Mouse (Mus musculus) common myeloid progenitor, adult 5-6 weeks (primary cell): ENCODE data around the gene Dot1l. TPM values are rescaled to one million over a fixed set of nuclear protein-coding genes. Genes with fewer than 3 reads are reported as not detected.

Source experiments
- ATAC-seq: replicated peaks from 2 replicates; pipeline ENCODE4 v1.8.0; 2016; ENCODE audit warnings: low read depth, mild to moderate bottlenecking, moderate TSS enrichment, inconsistent platforms; ENCODE audit not compliant: poor library complexity, severe bottlenecking
- total RNA-seq: library from RNA; stranded (forward); fragments of 200-1000, 187-1606 nt; gene quantifications from 2 replicates; pipeline ENCODE4 v1.2.3, GENCODE M21; 2017

The Dot1l gene
- total RNA-seq, 1 experiment from 2014 or later, result 19.5 TPM

GRCm38 (mm10) chr10:80756967-80757366 is 2.0 kb downstream of the Dot1l start:
- ATAC-seq, result no peak

DNA sequence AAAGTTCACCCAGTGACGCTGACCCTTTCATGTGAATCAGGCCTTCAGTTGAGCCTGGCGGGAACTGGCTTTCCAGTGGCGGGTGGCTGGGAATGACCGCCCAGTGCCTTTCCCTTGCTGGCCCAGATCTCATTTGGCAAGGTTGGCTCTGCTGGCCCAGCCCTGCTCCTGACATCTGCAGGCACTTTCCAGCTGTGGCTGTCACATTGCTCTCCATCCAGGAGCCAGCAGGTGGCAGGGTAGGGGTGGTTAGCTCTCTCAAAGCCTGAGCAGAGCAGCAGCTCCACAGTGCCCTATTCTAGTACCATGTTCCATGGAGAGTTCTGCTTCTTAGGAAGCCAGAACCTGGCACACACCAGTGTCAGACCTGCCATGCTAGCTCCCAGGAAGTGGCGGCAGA is 2.7 kb downstream of the Dot1l start:
- peak; percentile 75 for ATAC-seq

GRCm38 (mm10) chr10:80758651-80759050 is 3.6 kb downstream of the Dot1l start:
- no peak for ATAC-seq

- ATAC-seq, result no peak
Observed at GRCm38 (mm10) chr10:80760596-80761524, 5.9 kb downstream of the Dot1l start.

DNA sequence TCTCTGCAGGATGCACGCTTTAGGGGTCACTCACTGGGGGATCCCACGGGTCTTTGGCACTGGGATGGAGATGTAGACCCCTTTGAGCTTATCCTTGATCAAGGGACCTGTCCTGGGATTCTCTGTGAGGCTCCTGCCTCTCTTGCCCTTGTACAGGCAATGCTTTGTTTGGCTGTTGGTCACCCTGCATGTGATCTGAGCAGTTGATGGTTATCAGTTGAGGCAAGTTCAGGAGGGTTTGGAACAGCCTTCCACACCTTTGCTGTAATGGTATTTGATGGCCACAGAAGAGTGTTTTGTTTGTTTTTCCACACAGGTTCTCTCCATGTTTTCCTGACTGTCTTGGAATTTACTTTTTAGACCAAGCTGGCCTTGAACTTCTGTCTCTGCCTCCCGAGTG is 6.8 kb downstream of the Dot1l start:
- ATAC-seq, result no peak

DNA sequence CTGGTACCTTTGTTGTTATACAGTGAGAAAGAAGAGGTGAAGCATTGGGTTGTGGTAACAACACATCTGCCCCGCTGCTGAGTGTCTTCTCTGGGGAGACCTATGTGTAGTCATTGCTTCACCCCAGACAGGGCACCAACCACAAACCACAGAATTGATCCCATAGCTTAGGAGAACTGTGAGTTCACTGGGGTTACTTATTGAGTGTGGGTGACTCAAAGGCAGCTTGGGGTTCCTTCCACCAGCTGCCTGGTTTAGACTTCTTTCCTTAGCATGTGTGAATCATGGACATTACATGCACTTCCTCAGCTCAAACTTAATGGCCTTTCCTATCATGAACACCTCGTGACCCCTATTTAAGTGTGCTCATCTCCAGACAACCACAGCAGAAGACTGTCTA is 8.5 kb downstream of the Dot1l start:
- ATAC-seq, result peak; percentile 87

DNA sequence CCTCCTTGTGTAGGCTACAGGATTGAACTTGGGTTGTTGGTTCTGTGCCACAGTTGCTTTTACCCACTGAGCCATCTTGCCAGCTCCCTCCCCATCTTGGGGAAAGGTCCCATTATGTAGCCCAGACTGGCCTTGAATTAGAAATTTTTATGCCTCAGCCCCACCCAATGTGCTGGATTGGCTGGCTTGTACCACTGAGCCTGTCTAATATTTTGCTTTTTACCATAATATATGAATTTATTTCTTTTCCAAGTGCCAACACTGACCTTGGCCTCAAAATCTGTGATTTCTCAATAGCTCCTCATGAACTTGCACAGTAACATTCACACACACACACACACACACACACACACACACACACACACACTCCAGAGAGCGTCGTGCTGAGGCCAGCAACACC is 10.7 kb downstream of the Dot1l start:
- ATAC-seq, result no peak

- ATAC-seq, result no peak
Observed at GRCm38 (mm10) chr10:80766161-80766815, 11.3 kb downstream of the Dot1l start.

GRCm38 (mm10) chr10:80768365-80768764 is 13.4 kb downstream of the Dot1l start:
- no peak for ATAC-seq

GRCm38 (mm10) chr10:80773816-80774215 is 18.8 kb downstream of the Dot1l start:
- 0 out of 2 replicates have a peak, but pooled peaks have one; percentile 6 for ATAC-seq

DNA sequence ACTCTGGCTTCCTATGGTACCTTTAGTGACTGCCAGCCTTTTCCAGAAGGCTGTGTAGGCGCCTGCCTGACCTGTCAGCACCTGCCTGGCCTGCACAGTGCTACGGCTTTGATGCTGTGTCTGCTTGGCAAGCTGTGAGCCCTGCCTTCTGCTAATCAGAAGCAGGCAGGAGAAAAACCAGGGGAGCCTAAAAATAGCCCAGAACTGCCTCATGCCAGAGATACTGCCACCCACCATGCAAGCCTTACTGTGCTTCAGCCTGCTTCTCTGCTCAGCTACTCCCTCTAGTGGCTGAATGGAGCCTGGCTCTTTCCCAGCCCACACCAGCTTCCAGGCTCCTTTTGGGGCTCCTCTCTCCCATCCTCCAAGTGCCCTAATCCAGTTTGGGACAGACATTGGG is 19.5 kb downstream of the Dot1l start:
- peak; percentile 94 for ATAC-seq

- no peak for ATAC-seq
Observed at GRCm38 (mm10) chr10:80774981-80775380, 20.0 kb downstream of the Dot1l start.

GRCm38 (mm10) chr10:80775731-80776130 is 20.7 kb downstream of the Dot1l start:
- no peak for ATAC-seq

DNA sequence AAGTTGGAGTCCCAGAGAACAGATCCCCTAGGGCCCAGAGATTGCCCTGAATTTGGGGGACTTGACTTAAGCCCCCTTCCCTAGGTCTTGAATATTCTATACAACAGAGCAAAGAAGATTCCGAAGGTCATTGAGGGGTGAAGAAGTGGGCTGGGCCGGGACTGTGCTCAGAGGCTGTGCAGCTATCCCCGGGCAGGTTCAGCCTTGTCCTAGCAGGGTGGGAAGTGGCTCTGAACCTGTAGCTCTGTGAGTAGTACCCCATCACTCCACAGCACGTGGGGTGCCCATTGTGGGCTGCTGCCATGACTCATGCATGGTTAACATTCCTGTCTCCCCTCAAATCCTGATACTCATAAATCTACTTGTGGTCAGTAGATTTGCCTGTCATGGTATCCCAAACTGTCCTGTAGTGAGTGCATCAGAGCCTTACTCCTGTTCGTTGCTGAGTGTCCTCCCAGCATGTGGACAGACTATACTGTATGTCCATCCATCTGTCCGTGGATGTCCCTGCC is 21.4 kb downstream of the Dot1l start:
- no peak for ATAC-seq

DNA sequence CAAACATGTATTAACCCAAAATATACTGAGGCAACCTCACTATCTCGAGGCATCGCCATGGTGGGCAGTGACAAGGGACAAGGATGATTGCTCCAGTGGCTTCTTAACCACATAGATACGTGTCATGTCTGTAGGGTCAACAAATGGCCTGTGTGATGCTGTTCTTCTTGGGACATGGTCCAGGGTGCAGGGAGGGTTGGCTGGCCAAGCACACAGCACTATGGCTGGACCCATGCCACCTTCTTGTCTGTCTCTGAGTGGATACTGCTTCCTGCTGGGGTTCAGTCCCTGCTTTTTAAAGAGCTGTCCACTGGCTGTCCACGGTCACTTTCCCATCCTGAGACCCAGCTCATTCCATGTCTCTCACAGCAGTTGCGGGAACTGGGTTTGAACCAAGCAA is 22.1 kb downstream of the Dot1l start:
- no peak for ATAC-seq

- ATAC-seq, result no peak
Observed at GRCm38 (mm10) chr10:80779565-80779964, 24.6 kb downstream of the Dot1l start.

GRCm38 (mm10) chr10:80784302-80784701 is 29.3 kb downstream of the Dot1l start:
- ATAC-seq, result no peak

- ATAC-seq, result no peak
Observed at GRCm38 (mm10) chr10:80784871-80785270, 29.9 kb downstream of the Dot1l start.

- ATAC-seq, result no peak
Observed at GRCm38 (mm10) chr10:80785963-80786362, 31.0 kb downstream of the Dot1l start.

DNA sequence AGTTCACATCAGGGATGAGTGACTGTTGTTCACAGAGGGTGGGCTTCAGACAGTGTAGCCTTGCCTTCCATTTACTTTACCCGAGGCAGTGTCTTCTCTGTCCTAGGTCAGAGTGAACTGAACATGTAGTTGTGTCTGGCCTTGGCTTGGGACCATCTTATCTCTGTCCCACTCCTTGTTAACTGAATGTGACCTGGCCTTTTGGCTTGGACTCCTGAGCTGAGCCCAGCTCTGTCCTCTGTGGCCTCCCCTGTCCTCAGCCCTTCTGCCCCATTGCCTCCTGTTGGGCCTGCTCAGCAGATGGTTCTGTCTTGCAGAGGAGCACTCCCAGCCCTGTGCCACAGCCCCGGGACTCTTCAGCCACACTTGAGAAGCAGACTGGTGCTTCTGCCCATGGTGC is 32.5 kb downstream of the Dot1l start:
- ATAC-seq, result no peak

DNA sequence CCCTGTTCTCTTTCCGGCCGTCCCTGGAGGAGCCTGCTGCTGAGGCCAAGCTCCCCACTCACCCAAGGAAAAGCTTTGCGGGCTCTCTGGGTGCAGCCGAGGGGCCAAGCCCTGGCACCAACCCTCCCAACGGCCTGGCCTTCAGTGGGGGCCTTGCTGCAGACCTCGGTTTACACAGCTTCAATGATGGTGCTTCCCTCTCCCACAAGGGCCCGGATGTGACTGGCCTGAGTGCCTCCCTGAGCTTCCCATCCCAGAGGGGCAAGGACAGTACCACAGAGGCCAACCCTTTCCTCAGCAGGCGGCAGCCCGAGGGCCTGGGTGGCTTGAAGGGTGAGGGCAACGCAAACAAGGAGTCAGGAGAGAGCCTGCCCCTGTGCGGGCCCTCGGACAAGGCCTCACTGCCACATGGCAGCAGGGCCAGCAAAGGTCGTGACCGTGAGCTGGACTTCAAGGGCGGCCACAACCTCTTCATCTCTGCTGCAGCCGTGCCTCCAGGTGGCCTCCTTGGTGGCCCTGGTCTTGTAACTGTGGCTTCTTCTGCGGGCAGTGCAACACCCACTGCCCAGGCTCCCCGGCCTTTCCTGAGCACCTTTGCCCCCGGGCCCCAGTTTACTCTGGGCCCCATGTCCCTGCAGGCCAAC is 35.9 kb downstream of the Dot1l start:
- ATAC-seq, result no peak
